Mouse (Mus musculus) NIH3T3 (cell line): ENCODE data around the gene Trim44.

Experiments
- DNase-seq: peaks from one replicate; pipeline ENCODE4 v3.0.0-alpha.2; 2012; ENCODE audit warnings: low read depth

Gene Trim44

GRCm38 (mm10) chr2:102407363-102408184 is at the start of gene Trim44:
TSS of gene Trim44 (minus strand) at chr2:102407828.
- DNase-seq, result no peak

- no peak for DNase-seq
These were observed 47.5 kb upstream of the Trim44 start for GRCm38 (mm10) chr2:102455126-102455525.

- peak; percentile 71 for DNase-seq
These were observed 45.8 kb upstream of the Trim44 start for GRCm38 (mm10) chr2:102453447-102453846.

GRCm38 (mm10) chr2:102451671-102452549 is 44.3 kb upstream of the Trim44 start, which contains the start of gene Fjx1:
TSS of gene Fjx1 (minus strand) at chr2:102452499.
- peak; percentile 54 for DNase-seq

GRCm38 (mm10) chr2:102450761-102451670 is 43.4 kb upstream of the Trim44 start:
- DNase-seq, result peak; percentile 56

- DNase-seq, result no peak
These were observed 42.7 kb upstream of the Trim44 start for GRCm38 (mm10) chr2:102450248-102450760.

GRCm38 (mm10) chr2:102449630-102450247 is 42.1 kb upstream of the Trim44 start:
- no peak for DNase-seq

GRCm38 (mm10) chr2:102449056-102449455 is 41.4 kb upstream of the Trim44 start:
- DNase-seq, result no peak

- no peak for DNase-seq
These were observed 40.2 kb upstream of the Trim44 start for GRCm38 (mm10) chr2:102447831-102448230.

GRCm38 (mm10) chr2:102446851-102447250 is 39.2 kb upstream of the Trim44 start:
- no peak for DNase-seq

- no peak for DNase-seq
These were observed 29.9 kb upstream of the Trim44 start for GRCm38 (mm10) chr2:102437357-102438030.

GRCm38 (mm10) chr2:102433879-102434278 is 26.3 kb upstream of the Trim44 start:
- no peak for DNase-seq

- DNase-seq, result no peak
These were observed 23.5 kb upstream of the Trim44 start for GRCm38 (mm10) chr2:102431084-102431483.

GRCm38 (mm10) chr2:102427974-102428373 is 20.3 kb upstream of the Trim44 start:
- no peak for DNase-seq

- DNase-seq, result no peak
These were observed 18.8 kb upstream of the Trim44 start for GRCm38 (mm10) chr2:102426434-102426833.

- no peak for DNase-seq
These were observed 8.6 kb upstream of the Trim44 start for GRCm38 (mm10) chr2:102416149-102416743.

- no peak for DNase-seq
These were observed 5.1 kb upstream of the Trim44 start for GRCm38 (mm10) chr2:102412738-102413137.

- DNase-seq, result peak; percentile 57
These were observed 3.0 kb upstream of the Trim44 start for GRCm38 (mm10) chr2:102410615-102411014.

- no peak for DNase-seq
These were observed 2.1 kb upstream of the Trim44 start for GRCm38 (mm10) chr2:102409741-102410140.
